In the genomic region with DNA sequence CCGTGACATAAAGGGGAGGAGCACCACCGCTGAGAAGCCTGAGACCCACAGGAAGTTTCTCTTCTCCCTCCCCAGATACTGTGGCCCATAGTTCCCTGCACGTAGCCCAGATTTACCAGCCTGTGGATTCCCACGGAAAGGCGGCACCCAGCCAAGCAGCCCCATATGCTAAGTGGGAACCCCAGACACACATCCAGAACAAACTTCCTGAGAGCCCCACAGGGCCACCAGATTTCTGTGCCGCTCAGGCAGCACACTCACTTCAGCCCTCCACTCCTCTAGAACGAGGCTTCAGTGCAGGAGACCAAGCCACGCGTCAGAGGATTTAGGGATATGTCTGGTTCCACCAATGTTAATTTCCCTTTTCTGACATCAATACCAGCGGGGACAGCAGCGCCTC, we compare ENCODE assay signal across 10 mouse cellular contexts.
DNase-seq lines count a peak whose midpoint lies in the region; ATAC-seq and TF ChIP-seq lines count a peak whose summit lies in the region.
"Had no signal": no experiment of that assay in that cellular context is flagged by ENCODE, and none has a peak within 500 bp of the region (broad histone marks: within the 10 kb centered on the region; RNA-seq: fewer than 3 reads in every experiment).

No protein-coding gene starts in this region.

- peaks cover 3% of the 10 kb centered on the region; the same call in 1 of the 2 replicates for H3K4me1 ChIP-seq in kidney, embryonic 14.5 days (ENCODE audit: control insufficient read depth, insufficient read depth, low read length)

- ATAC-seq in kidney, embryonic 14.5 days (ENCODE audit: low FRiP score, low TSS enrichment): peak; percentile 24; the same call in 1 of the 2 replicates

- no peak overlapping the region for H3K27ac ChIP-seq in kidney, embryonic 14.5 days (ENCODE audit: low read depth, low read length)

- H3K4me3 ChIP-seq in kidney, embryonic 14.5 days (ENCODE audit: low read length): no peak overlapping the region
- H3K4me3 ChIP-seq: myocyte had no signal

- WGBS in kidney, embryonic 14.5 days: 54% methylated on average over 11 of the region's 11 CpGs

- DNase-seq in kidney, postnatal 4 days: no peak
- DNase-seq in brain, embryonic 14.5 days (ENCODE audit: low read depth): peak; percentile 50
- DNase-seq in cerebellum, adult 11 months: peak; percentile 68
- DNase-seq in layer of hippocampus, adult 8-10 months (ENCODE audit: low spot score in 2 of 2): peak; percentile 42 to 64
- no peak for DNase-seq in adrenal gland, postnatal 14 days
- DNase-seq in urinary bladder, adult 2 months (ENCODE audit: low spot score): no peak
- no peak for DNase-seq in spleen, postnatal 4 days (ENCODE audit: low spot score in 2 of 2)
- DNase-seq: kidney, adult 8-10 months had no signal

- no peak overlapping the region for H3K9ac ChIP-seq in kidney, embryonic 14.5 days (ENCODE audit: low read depth, low read length)

- no peak for TF ChIP-seq CTCF in brain, embryonic 14.5 days (IDR thresholded peaks at IDR 0.05; ENCODE audit: borderline replicate concordance, extremely low read depth, insufficient read depth, insufficient read length)

- no peak for TF ChIP-seq POLR2A in brain, embryonic 14.5 days (IDR thresholded peaks at IDR 0.05; ENCODE audit: borderline replicate concordance, extremely low read depth, insufficient read depth, insufficient read length, poor library complexity, severe bottlenecking)

- H3K27me3 ChIP-seq in kidney, embryonic 14.5 days (ENCODE audit: control insufficient read depth, insufficient read depth, low read length): no peaks in the 10 kb centered on the region

- H3K9me3 ChIP-seq in kidney, embryonic 14.5 days (ENCODE audit: control insufficient read depth, low read length): no peaks in the 10 kb centered on the region

- no peaks in the 10 kb centered on the region for H3K36me3 ChIP-seq in kidney, embryonic 14.5 days (ENCODE audit: control insufficient read depth, insufficient read depth, low read length)

- no peak overlapping the region; the same call in 1 of the 2 replicates for H3K4me2 ChIP-seq in kidney, embryonic 14.5 days (replicated peaks; ENCODE audit: low read depth, low read length)

Comparison
In these comparisons a context has a peak if more than half of its experiments do, and no peak if none do; other contexts are left out.
1. DNase-seq: peak in brain, embryonic 14.5 days (single experiment), cerebellum, adult 11 months (single experiment) and layer of hippocampus, adult 8-10 months (2 of 2); none in kidney, postnatal 4 days (0 of 2), adrenal gland, postnatal 14 days (single experiment), urinary bladder, adult 2 months (single experiment) and spleen, postnatal 4 days (0 of 2).